Mouse (Mus musculus) small intestine, adult 2 months (tissue): ENCODE results near the gene Hdac9.

Source experiments
- CTCF ChIP-seq: fragments of 200-500 bp; IDR thresholded peaks from 2 replicates; pipeline ENCODE4 v1.5.1; 2012; ENCODE audit warnings: low read depth, mild to moderate bottlenecking, control low read depth, inconsistent platforms, low read length, moderate library complexity, mixed read lengths; ENCODE audit not compliant: insufficient replicate concordance, insufficient read length; ENCODE audit errors: extremely low read depth
- POLR2A ChIP-seq: fragments of 200-500 bp; IDR thresholded peaks from 2 replicates; pipeline ENCODE4 v1.6.1; 2012; ENCODE audit warnings: low read depth, mild to moderate bottlenecking, control low read depth, inconsistent platforms, low read length, moderate library complexity

- no peak for TF ChIP-seq CTCF
- no peak for TF ChIP-seq POLR2A
Observed at GRCm38 (mm10) chr12:34720906-34721305, 196.0 kb downstream of the Hdac9 start.
